Mouse (Mus musculus) kidney, adult 2 months (tissue): ENCODE results near the gene Sorbs1.

ENCODE experiments used
- CTCF ChIP-seq: fragments of 200-500 bp; conservative IDR thresholded peaks from 2 replicates; pipeline ENCODE4 v1.5.1; 2011; ENCODE audit warnings: low read depth, mild to moderate bottlenecking, control low read depth, low read length, moderate library complexity, mixed read lengths; ENCODE audit not compliant: insufficient read depth, insufficient read length
- POLR2A ChIP-seq: fragments of 200-500 bp; IDR thresholded peaks from one replicate; pipeline ENCODE4 v1.6.1; 2011; ENCODE audit warnings: low read depth, low read length, control low read depth

DNA sequence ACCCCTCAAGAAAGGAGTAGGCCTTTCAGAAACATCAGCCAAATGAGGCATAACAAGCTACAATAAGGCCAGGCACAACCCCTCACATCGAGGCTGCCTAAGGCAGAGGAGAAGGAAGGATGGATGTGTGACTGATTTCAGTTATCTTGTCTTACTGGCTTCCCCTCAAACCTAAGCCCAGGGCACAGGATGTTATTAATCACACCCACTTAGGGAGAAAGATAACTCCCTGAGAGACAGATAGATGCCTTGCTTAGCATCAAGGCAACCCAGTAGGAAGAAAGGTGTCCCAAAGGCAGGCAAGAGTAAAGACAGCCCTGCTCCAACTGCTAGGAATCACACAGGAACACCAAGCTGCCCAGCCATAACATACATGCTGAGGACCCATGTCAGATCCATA is 54.2 kb downstream of the Sorbs1 start:
- TF ChIP-seq POLR2A (no peak), CTCF (no peak)
